Mouse (Mus musculus) heart, adult 2 months (tissue): ENCODE measurements around the gene Nabp2. TPM values are rescaled to one million over a fixed set of nuclear protein-coding genes. Genes with fewer than 3 reads are reported as not detected.

ENCODE experiments used
- DNase-seq, 2 experiments: peaks; one replicate each; pipeline ENCODE4 v3.0.0; 2021
- H3K27ac ChIP-seq: fragments of 200-600 bp; 2 replicates; pipeline ENCODE4 v1.8.1; 2022
- H3K27me3 ChIP-seq: fragments of 200-500 bp; 2 replicates; pipeline ENCODE4 v1.6.1; 2012; ENCODE audit warnings: mild to moderate bottlenecking, low read length, inconsistent platforms, mixed read lengths; ENCODE audit not compliant: control insufficient read depth, insufficient read depth
- H3K36me3 ChIP-seq: fragments of 200-500 bp; 2 replicates; pipeline ENCODE4 v1.6.1; 2012; ENCODE audit warnings: low read length, inconsistent platforms; ENCODE audit not compliant: control insufficient read depth, insufficient read depth
- H3K4me1 ChIP-seq: fragments of 200-500 bp; 2 replicates; pipeline ENCODE4 v1.6.1; 2011; ENCODE audit warnings: low read length; ENCODE audit not compliant: control insufficient read depth, insufficient read depth
- H3K4me3 ChIP-seq: fragments of 200-600 bp; 2 replicates; pipeline ENCODE4 v1.8.1; 2022
- H3K79me2 ChIP-seq: fragments of 200-500 bp; replicated peaks from 2 replicates; pipeline ENCODE4 v1.6.1; 2012; ENCODE audit warnings: mild to moderate bottlenecking, inconsistent platforms, low read length, moderate library complexity, mixed read lengths; ENCODE audit not compliant: control insufficient read depth, insufficient read depth
- H3K9ac ChIP-seq: fragments of 200-500 bp; 2 replicates; pipeline ENCODE4 v1.6.1; 2012; ENCODE audit warnings: low read depth, mild to moderate bottlenecking, control low read depth, inconsistent platforms, low read length, mixed read lengths
- CTCF ChIP-seq: fragments of 200-600 bp; IDR thresholded peaks from 2 replicates; pipeline ENCODE4 v1.8.1; 2022; ENCODE audit warnings: antibody characterized with exemption, mild to moderate bottlenecking, moderate library complexity
- POLR2A ChIP-seq: fragments of 200-500 bp; IDR thresholded peaks from 2 replicates; pipeline ENCODE4 v1.6.1; 2011; ENCODE audit warnings: mild to moderate bottlenecking, low read depth, low read length, control low read depth; ENCODE audit not compliant: insufficient read depth
- WGBS: fragments of 180-500 bp; shearing (Covaris S2); methylation state at CpG from one replicate; pipeline ENCODE4 v1.1.7; 2018; 5-methylcytosine and 5-hydroxymethylcytosine counted together
- intact Hi-C: fragments of 180-260 bp; cut with DNase I; formaldehyde crosslinking; loops from one replicate; pipeline ENCODE4 v1.15.1; 2025
- microRNA-seq, 2 experiments: library from miRNA; unstranded; fragments of <30 nt; microRNA quantifications; one replicate each; pipeline ENCODE4 v1.2.0; 2021
- polyA plus RNA-seq: library from polyadenylated mRNA; depleted of rRNA; stranded (reverse); fragments of >200 nt; gene quantifications from 2 replicates; pipeline ENCODE4 v1.2.3, GENCODE M21; 2012; rRNA removed
- total RNA-seq, 2 experiments: library from RNA; stranded (reverse); gene quantifications; 2 replicates each; pipeline ENCODE4 v1.2.3; 2021

Gene Nabp2
- total and polyA plus RNA-seq, 3 experiments, result 25.1 to 48.2 (median 45.2) TPM

- no peak overlapping the region for H3K27ac ChIP-seq
- DNase-seq, result peak in 1 of 2 experiments; percentile 38
- WGBS, result 32% methylated on average over 2 of the region's 2 CpGs
These were observed 52.5 kb downstream of the Nabp2 start for GRCm38 (mm10) chr10:128358796-128359195.

More at GRCm38 (mm10) chr10:128358796-128359195, 52.5 kb downstream of the Nabp2 start:
- TF ChIP-seq CTCF (peak; percentile 81), POLR2A (no peak)
- Histone ChIP-seq H3K27me3 (no peaks in the 10 kb centered on the region), H3K36me3 (peaks cover 17% of the 10 kb centered on the region), H3K79me2 (no peaks in the 10 kb centered on the region), H3K4me3 (no peak overlapping the region), H3K4me1 (no peaks in the 10 kb centered on the region), H3K9ac (no peak overlapping the region)
- intact Hi-C loops, result loop anchor here (1.0 kb wide), 2 partner anchors 13 to 23 kb away; no protein-coding TSS in a partner anchor

Small RNA genes lying within 50 kb of the gene (microRNA-seq; reads per million reads assigned to microRNA genes)
- gene Gm25361 (0 reads per million in 2 experiments), gene Gm26308 (0 reads per million in 2 experiments), gene Mir6914 (0 reads per million in 2 experiments), gene Mir6915 (1.7 to 1.9 reads per million in 2 experiments), gene Mir8105 (0.77 to 1.7 reads per million in 2 experiments)

Other genes starting within 250 kb of the Nabp2 start
- 10 to 100 TPM; 91.9 to 94.7 TPM for gene Rbms2, start 231.2 kb downstream of the Nabp2 start, total RNA-seq
- 98.4 and 108 TPM in 2 replicates for gene Rbms2, start 231.2 kb downstream of the Nabp2 start, polyA plus RNA-seq
- under 1 TPM; 0.75 to 0.78 TPM for gene Gls2, start 217.0 kb downstream of the Nabp2 start, total RNA-seq
- 1.00 and 1.4 TPM in 2 replicates for gene Gls2, start 217.0 kb downstream of the Nabp2 start, polyA plus RNA-seq
- 10 to 100 TPM; 35.0 to 37.5 TPM for gene Spryd4, start 199.7 kb downstream of the Nabp2 start, total RNA-seq
- 32.1 and 48.4 TPM in 2 replicates for gene Spryd4, start 199.7 kb downstream of the Nabp2 start, polyA plus RNA-seq
- not detected for gene Mip, start 185.7 kb downstream of the Nabp2 start, total RNA-seq
- gene Mip, start 185.7 kb downstream of the Nabp2 start, polyA plus RNA-seq, result not detected in 2 replicates
- 1 to 10 TPM; 6.5 to 7.6 TPM for gene Timeless, start 179.4 kb downstream of the Nabp2 start, total RNA-seq
- gene Timeless, start 179.4 kb downstream of the Nabp2 start, polyA plus RNA-seq, result 5.7 and 9.6 TPM in 2 replicates
- not detected for gene Apon, start 157.4 kb downstream of the Nabp2 start, total RNA-seq
- 0.18 TPM in 1 of 2 replicates, not detected in the other for gene Apon, start 157.4 kb downstream of the Nabp2 start, polyA plus RNA-seq
- not detected for gene Apof, start 142.8 kb downstream of the Nabp2 start, total RNA-seq
- 0.18 TPM in 1 of 2 replicates, not detected in the other for gene Apof, start 142.8 kb downstream of the Nabp2 start, polyA plus RNA-seq
- gene Stat2, start 140.9 kb downstream of the Nabp2 start, total RNA-seq, result 10 to 100 TPM in 1 of 2 experiments, 1 to 10 TPM in 1; 7.3 to 12.2 TPM
- 11.0 and 17.5 TPM in 2 replicates for gene Stat2, start 140.9 kb downstream of the Nabp2 start, polyA plus RNA-seq
- under 1 TPM in 1 of 2 experiments, not detected in 1; 0.16 TPM for gene Il23a, start 112.7 kb downstream of the Nabp2 start, total RNA-seq
- gene Il23a, start 112.7 kb downstream of the Nabp2 start, polyA plus RNA-seq, result 0.12 TPM in 1 of 2 replicates, not detected in the other
- 1 to 10 TPM; 6.5 to 6.9 TPM for gene Pan2, start 108.2 kb downstream of the Nabp2 start, total RNA-seq
- 15.2 and 19.8 TPM in 2 replicates for gene Pan2, start 108.2 kb downstream of the Nabp2 start, polyA plus RNA-seq
- 10 to 100 TPM; 58.9 to 65.3 TPM for gene Cnpy2, start 89.0 kb downstream of the Nabp2 start, total RNA-seq
- 27.8 and 48.0 TPM in 2 replicates for gene Cnpy2, start 89.0 kb downstream of the Nabp2 start, polyA plus RNA-seq
- gene Cs, start 73.8 kb downstream of the Nabp2 start, total RNA-seq, result 1,000 to 10,000 TPM in 1 of 2 experiments, 100 to 1,000 TPM in 1; 947 to 1,091 TPM
- 1,148 and 1,658 TPM in 2 replicates for gene Cs, start 73.8 kb downstream of the Nabp2 start, polyA plus RNA-seq
- 100 to 1,000 TPM; 332 to 391 TPM for gene Coq10a, start 42.5 kb downstream of the Nabp2 start, total RNA-seq
- 356 and 500 TPM in 2 replicates for gene Coq10a, start 42.5 kb downstream of the Nabp2 start, polyA plus RNA-seq
- gene Ankrd52, start 34.4 kb downstream of the Nabp2 start, total RNA-seq, result 10 to 100 TPM; 41.8 to 47.5 TPM
- 29.2 and 34.6 TPM in 2 replicates for gene Ankrd52, start 34.4 kb downstream of the Nabp2 start, polyA plus RNA-seq
- gene Slc39a5, start 10.3 kb downstream of the Nabp2 start, total RNA-seq, result not detected
- not detected in 2 replicates for gene Slc39a5, start 10.3 kb downstream of the Nabp2 start, polyA plus RNA-seq
- gene Rnf41, start 165 bp upstream of the Nabp2 start, total RNA-seq, result 10 to 100 TPM; 15.8 to 16.9 TPM
- gene Rnf41, start 165 bp upstream of the Nabp2 start, polyA plus RNA-seq, result 12.5 and 17.8 TPM in 2 replicates
- gene Smarcc2, start 47.8 kb upstream of the Nabp2 start, total RNA-seq, result 10 to 100 TPM; 75.5 to 77.6 TPM
- 49.1 and 61.1 TPM in 2 replicates for gene Smarcc2, start 47.8 kb upstream of the Nabp2 start, polyA plus RNA-seq
- gene Myl6, start 82.7 kb upstream of the Nabp2 start, total RNA-seq, result 100 to 1,000 TPM; 242 to 302 TPM
- 379 and 468 TPM in 2 replicates for gene Myl6, start 82.7 kb upstream of the Nabp2 start, polyA plus RNA-seq
- gene Myl6b, start 87.2 kb upstream of the Nabp2 start, total RNA-seq, result 1 to 10 TPM; 3.5 to 3.8 TPM
- 2.9 and 4.1 TPM in 2 replicates for gene Myl6b, start 87.2 kb upstream of the Nabp2 start, polyA plus RNA-seq
- 10 to 100 TPM; 16.4 to 17.9 TPM for gene Esyt1, start 114.4 kb upstream of the Nabp2 start, total RNA-seq
- gene Esyt1, start 114.4 kb upstream of the Nabp2 start, polyA plus RNA-seq, result 23.6 and 24.7 TPM in 2 replicates
- gene Zc3h10, start 136.3 kb upstream of the Nabp2 start, total RNA-seq, result 1 to 10 TPM; 7.5 to 7.6 TPM
- 6.6 and 6.8 TPM in 2 replicates for gene Zc3h10, start 136.3 kb upstream of the Nabp2 start, polyA plus RNA-seq
- 1,000 to 10,000 TPM; 1,453 to 1,598 TPM for gene Rpl41, start 137.8 kb upstream of the Nabp2 start, total RNA-seq
- gene Rpl41, start 137.8 kb upstream of the Nabp2 start, polyA plus RNA-seq, result 853 and 867 TPM in 2 replicates
- gene Pa2g4, start 154.5 kb upstream of the Nabp2 start, total RNA-seq, result 10 to 100 TPM; 39.4 to 44.2 TPM
- gene Pa2g4, start 154.5 kb upstream of the Nabp2 start, polyA plus RNA-seq, result 19.5 and 35.6 TPM in 2 replicates
- 1 to 10 TPM; 6.3 to 8.2 TPM for gene Erbb3, start 178.2 kb upstream of the Nabp2 start, total RNA-seq
- gene Erbb3, start 178.2 kb upstream of the Nabp2 start, polyA plus RNA-seq, result 5.5 and 7.7 TPM in 2 replicates
- gene Rps26, start 215.3 kb upstream of the Nabp2 start, total RNA-seq, result 100 to 1,000 TPM; 229 to 279 TPM
- 315 and 337 TPM in 2 replicates for gene Rps26, start 215.3 kb upstream of the Nabp2 start, polyA plus RNA-seq
- 1 to 10 TPM in 1 of 2 experiments, under 1 TPM in 1; 0.97 to 1.8 TPM for gene Ikzf4, start 234.5 kb upstream of the Nabp2 start, total RNA-seq
- 0.88 TPM in 2 replicates for gene Ikzf4, start 234.5 kb upstream of the Nabp2 start, polyA plus RNA-seq